Mouse (Mus musculus): ENCODE results near the gene Kcnj9. TPM values are rescaled to one million over a fixed set of nuclear protein-coding genes. Genes with fewer than 3 reads are reported as not detected.

Kcnj9 gene
- total RNA-seq, 2 experiments from 2014 or later, result 70.6 to 75.4 TPM

DNA sequence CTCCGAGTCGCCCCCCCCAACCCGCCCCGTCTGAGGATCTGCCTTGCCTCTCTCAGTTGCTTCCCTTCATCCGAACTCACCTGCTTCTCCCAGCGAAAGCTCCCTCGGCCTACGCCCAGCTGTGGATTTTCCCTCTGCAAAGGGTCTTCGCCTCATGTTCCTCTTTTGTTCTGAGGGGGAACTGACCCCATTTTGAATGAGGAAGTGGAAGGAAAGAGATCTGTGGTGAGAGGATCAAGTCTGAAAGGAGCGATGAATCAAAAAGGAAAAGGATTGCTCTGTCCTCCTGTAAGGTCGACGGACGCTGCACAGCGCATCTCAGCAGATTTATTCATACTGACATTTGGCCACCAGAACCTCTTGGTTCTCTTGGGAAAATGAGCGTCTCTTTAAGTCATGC, 6.7 kb upstream of the Kcnj9 start:
- DNase-seq (ENCODE audit: low spot score in 2 of 2), result no peak

DNA sequence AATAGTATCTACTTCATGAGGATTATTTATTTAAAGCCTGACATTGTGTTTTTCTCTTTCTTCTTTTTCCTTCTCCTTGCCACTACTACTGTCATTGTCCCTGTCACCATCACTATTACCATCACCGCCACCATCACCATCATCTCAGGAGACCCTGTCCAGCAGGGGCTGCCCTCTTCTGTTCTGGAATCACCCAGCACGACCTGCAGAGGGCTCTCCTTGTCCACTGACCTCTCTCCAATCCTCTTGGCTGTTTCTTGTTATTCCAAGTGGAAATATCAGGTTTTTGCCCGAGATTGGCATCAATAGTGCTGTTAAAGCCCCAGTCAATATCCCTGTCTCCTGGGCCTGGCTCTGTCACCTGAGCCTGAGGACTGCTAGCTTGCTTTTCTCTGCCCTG, 4.4 kb upstream of the Kcnj9 start:
- no peak for DNase-seq (ENCODE audit: low spot score in 2 of 2)

DNA sequence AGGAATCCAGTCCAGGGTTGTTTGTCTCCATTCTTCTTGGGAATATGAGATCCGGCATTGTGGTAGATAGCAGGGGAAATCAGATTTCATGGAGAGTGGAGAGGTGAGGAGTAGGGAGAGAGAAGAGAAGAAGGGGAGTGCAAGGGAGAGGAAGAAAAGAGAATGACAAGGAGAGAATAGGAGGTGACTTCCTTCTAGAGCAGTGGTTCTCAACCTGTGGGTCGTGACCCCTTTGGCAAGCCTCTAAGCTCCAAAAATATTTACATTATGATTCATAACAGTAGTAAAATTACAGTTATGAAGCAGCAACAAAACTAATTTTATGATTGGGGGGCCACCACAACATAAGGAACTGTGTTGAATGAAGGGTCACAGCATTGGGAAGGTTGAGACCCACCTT, 3.8 kb upstream of the Kcnj9 start:
- no peak for DNase-seq (ENCODE audit: low spot score in 2 of 2)

DNA sequence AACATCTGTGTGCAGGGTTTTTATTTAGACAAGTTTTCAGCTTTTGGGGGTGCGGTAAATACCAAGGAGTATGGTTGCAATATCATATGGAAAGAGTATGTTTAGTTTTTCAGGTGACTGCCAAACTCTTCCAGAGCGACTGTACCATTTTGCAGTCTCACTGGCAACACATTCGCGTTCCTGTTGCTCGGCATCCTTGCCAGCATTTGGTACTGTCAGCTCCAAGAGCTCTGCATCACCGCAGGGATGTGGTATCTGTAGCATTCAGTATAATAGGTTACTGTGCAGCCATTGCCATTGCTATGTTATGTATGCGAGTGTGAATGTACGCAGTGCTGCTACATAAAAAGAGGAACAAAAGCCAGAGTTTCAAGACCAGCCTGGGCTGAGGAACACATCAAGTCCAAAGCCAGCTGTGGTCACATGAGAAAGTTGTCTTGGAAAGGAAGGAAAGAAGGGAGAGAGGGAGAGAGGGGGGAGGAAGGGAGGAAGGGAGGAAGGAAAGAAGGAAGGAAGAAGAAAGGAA, 2.4 kb upstream of the Kcnj9 start:
- DNase-seq (ENCODE audit: low spot score in 2 of 2), result no peak

DNA sequence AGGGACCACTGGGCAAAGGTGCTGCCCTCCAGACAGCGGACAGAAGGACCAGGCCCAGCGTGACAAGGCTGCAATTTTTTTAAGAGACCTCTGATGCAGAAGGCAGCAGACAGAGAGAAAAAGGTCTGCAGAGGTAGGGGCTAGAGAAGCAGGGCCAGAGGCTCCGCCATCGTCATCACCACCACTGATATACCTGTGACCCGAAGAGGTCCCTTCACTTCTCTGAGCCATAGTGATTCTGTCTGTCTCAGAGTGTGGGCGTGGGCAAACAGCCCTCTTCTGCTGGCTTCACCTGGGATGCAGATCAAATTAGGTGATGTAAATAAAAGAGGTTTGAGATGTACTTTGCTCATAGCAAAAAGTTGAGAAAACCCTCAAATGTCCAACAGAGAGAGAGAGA, 498 bp upstream of the Kcnj9 start:
- no peak for DNase-seq (ENCODE audit: low spot score in 2 of 2)

DNA sequence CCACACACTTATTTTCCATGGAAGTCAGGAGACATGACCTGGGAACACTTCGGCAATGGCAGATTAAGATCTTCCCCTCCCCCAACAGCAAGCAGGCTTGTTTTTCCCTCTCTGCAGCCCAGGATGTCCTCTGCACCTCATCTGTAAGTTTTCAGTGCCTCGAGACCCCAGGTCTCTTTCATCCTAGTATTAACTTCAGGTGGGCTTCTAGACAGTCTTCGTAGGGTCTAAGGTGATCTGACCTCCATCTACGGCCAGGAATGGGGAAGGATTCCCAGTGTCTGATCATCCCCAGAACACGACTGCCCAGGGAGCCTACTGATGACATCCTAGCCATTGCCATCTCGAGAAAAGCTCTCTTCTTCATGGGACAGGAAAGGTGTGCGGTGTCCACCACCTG, 657 bp downstream of the Kcnj9 start:
- no peak for DNase-seq (ENCODE audit: low spot score in 2 of 2)

DNA sequence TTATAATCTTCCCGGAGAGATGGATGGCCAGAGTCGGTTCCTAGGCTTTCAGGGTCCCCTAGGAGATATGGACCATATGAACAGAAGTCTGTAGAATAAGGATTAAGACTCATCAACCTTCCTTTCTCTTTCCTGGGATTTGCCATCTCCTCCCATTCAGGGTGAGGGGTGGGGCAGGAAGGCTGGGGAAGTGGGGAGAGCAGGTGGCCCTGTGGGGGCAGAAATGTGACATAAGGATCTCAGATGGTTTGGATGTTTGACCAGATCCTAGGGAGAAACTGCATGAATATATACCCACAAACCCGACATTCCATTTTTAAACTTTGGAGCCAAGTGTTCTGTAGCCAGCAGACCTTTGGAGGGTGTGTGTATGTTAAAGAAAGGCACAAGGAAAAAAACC, 1.1 kb downstream of the Kcnj9 start:
- DNase-seq (ENCODE audit: low spot score in 2 of 2), result no peak

DNA sequence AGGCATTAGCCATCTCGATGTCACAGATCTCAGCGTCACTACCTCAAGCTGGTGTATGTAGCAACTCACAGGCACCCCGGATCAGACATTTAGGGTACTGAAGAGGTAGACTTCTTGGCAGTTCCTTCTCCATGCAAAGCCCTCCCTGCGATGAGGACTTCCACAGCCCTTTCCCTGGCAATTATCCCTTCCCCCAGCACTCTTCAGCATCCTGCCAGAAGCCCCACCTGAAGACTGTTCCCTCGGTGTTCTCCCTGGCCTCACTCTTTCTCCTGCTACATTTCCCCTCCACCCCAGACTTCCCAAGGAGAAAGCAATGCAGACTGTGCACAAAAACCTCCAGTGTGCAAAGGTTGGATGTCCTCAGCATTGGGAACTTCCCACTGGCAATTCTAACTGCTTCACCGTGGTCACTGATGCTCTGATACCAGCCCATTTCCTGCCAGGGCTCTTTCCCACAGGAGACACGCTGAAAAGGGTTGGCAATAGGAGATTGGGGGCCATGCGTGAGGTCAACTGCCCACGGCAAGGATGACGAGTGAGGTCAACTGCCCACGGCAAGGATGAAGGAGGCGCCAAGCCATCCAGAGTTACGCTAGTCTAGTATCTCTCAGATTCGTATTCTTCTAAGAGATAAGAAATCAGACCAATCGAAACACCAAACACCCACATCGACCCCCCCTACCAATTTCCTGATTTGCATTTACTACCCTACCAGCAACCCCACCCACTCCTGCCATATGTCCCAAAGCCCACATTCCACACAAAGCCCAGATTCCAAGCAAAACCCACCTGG, 1.7 kb downstream of the Kcnj9 start:
- DNase-seq (ENCODE audit: low spot score in 2 of 2), result peak in 1 of 2 experiments; percentile 82

DNA sequence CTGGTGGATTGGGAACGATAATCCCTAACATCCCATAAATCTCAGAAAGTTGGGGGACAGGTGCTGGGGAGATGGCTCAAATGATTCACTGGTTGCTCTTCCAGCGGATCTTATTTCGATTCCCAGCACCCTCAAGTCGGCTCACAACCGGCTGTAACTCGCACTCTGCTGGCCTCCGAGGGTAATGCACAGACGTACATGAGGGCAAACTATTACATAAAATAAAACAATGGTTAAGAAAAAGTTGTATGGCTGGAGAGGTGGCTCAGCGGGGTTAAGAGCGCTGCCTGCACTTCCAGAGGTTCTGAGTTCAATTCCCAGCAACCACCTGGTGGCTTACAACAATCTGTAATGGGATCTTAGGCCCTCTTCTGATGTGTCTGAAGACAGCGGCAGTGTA, 2.4 kb downstream of the Kcnj9 start:
- DNase-seq (ENCODE audit: low spot score in 2 of 2), result no peak

DNA sequence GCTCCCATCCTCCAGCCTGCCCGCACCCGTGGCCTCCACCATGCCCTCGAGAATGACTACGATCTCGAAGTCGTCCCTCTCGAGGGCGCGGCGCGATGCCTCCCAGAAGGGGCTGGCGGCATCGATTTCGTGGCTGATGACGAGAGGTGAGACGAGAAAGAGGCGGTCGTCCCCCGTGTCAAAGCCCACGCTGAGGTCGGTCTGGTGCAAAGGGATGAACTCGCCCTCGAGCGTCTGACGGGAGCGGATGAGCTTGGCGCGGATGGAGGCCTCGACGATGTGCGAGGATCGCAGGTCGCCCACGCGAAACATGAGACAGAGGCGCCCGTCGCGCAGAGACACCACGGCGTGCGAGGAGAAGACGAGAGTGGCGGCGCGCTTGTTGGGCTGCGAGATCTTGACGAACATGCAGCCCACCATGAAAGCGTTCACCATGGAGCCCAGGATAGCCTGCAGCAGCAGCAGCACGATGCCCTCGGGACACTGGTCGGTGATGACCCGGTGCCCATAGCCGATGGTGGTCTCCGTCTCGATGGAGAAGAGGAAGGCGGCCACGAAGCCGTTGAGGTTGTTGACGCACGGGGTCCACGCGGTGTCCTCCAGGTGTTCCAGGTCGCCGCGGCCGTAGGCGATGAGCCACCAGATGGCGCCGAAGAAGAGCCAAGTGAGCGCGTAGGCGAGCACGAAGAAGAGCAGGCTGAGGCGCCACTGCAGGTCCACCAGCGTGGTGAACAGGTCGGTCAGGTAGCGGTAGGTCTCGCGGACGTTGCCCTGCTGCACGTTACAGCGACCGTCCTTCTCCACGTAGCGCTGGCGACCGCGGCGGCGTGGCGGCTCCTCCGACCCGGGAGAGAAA, 3.2 kb downstream of the Kcnj9 start:
- peak in 1 of 2 experiments; percentile 70 for DNase-seq (ENCODE audit: low spot score in 2 of 2)

DNA sequence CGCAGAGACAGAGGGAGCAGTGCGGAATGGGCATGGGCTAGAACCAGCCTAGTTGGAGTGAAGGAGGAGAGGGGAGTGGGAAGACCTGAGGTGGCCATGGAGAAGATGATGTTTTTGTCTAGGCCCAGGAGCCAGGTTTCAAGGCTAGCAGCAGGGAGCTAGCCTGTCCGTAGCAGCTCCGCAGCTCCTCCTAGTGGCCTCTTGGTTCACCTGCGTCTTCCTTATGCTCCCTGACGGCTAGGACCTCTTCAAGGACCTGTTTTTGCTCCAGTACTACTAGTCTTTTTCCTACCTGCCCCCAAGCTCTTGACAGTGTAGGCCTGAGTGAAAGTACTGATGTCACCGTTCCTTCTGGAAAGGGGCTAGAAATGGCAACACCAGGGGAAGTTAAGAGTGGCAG, 4.4 kb downstream of the Kcnj9 start:
- DNase-seq (ENCODE audit: low spot score in 2 of 2), result peak in 1 of 2 experiments; percentile 85

DNA sequence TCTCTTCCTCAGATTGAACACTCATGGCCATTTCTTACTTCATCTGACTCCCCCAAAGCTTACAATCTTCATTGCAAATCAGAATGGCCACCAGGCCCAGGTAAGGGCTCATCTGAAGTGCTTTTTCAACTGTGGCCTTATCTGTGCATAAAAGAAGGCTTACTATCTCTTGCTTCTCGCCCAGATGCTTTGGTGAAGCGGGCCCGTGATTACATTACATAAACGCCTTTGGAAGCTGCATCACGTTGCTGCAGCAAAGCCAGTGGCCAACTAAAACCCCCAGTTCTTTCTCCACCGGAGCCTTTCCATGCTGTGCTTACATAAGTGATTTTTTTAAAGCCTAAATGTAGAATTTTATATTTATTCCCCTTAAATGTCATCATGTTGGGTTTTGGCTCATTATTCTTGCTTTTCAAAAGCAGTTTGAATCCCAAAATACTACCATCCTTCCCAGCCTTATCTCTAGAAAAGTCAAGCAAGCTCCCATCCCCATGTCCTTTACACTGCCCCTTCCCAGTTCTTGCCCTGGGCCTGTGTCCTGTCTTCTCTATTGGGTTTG, 5.2 kb downstream of the Kcnj9 start:
- peak in 1 of 2 experiments; percentile 80 for DNase-seq (ENCODE audit: low spot score in 2 of 2)

DNA sequence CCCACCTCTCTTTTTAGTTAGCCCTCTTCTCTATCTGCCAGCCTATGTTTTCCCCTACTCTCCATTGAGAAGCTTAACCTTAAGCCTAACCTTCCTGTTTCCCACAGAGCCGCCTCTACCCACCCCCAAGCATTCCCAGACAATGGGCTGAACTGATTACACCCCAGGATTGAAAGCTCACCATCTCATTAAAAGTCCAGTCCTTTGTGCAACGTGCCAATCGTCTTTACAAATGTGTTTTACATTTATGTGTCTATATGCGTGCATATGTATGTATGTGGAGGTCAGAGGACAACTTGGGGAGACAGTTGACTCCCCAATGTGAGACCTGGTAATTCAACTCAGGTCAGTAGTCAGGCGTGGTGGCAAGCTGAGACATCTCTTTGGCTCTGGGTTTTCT, 5.8 kb downstream of the Kcnj9 start:
- no peak for DNase-seq (ENCODE audit: low spot score in 2 of 2)

DNA sequence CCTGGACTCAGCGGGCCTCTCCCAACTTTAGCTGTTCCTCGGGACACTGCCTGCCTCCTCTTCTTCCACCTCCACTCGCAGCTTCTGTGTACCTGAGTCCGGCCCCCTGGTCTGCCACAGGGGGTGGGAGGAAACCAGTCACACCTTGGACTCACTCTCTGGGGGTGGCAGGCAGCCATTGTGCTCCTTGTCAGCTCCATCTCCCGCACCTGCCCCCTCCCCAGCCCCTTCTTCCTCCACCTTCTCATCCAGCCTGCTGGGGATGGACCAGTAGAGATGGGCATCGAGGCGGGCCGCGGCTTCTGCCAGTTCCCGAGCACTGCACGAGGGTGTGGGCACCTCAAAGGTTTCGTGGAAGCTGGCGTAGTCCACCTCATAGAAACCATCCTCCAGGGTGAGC, 6.4 kb downstream of the Kcnj9 start:
- DNase-seq (ENCODE audit: low spot score in 2 of 2), result peak in 1 of 2 experiments; percentile 11

DNA sequence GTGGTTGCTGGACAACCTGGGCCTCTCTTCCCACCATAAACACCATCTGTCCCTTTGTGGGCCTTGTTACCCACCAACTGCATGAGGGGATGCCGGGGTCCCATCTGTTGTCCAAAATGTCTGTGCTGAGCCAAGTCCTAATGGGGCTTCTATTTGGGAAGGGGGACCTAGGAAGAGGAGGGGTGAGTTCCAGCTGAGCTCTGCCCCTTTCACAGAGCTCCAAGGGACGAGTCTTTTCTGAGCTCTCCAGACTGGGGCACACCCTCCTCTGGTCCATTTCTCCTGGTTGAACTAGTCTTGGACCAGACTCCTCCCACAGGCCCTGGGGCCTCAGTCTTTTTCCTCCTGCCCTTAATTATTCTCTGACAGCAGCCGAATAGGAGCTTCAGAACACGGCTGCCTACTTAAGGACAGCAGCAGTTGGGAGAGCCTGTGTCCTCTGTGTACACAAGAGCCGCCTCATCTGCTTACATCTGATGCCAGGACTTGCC, 9.2 kb downstream of the Kcnj9 start:
- no peak for DNase-seq (ENCODE audit: low spot score in 2 of 2)

DNA sequence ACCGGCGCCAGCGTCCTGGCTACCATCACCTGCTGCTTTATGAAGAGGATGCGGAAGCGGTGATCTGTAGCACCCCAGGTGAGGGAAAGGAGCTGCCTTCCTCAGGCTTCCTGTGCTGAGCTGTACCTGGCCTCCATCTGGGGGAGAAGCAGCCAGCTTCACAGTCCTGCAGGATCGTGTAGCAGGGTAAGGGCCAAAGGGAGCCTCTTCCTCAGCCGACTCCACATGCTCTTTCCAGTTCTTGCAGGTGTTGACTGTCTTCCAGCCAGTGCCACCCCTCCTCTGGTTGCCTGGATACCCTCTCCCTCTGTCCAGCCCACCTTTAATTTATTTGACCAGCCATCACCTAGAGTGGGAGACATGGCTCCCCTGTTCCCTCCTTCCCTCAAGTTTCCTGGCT, 9.8 kb downstream of the Kcnj9 start:
- no peak for DNase-seq (ENCODE audit: low spot score in 2 of 2)

DNA sequence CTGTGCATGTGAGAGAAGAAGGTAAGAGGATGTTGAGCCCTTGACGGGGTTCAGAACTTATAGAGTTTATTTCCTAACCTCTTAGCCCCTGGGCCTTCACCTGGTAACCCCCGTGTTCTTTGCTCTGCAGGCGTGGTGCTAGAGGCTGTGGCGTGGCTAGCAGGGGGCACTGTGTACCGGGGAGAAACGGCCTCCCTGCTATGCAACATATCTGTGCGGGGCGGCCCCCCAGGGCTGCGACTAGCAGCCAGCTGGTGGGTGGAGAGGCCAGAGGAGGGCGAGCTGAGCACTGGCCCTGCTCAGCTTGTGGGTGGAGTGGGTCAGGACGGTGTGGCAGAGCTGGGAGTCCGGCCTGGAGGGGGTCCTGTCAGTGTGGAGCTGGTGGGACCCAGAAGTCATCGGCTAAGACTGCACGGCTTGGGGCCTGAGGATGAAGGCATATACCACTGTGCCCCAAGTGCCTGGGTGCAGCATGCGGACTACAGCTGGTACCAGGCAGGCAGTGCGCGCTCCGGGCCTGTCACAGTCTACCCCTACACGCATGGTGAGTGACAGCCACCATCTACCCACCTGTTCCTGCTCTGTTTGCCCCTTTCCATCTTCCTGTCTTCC, 10.6 kb downstream of the Kcnj9 start:
- DNase-seq (ENCODE audit: low spot score in 2 of 2), result no peak

DNA sequence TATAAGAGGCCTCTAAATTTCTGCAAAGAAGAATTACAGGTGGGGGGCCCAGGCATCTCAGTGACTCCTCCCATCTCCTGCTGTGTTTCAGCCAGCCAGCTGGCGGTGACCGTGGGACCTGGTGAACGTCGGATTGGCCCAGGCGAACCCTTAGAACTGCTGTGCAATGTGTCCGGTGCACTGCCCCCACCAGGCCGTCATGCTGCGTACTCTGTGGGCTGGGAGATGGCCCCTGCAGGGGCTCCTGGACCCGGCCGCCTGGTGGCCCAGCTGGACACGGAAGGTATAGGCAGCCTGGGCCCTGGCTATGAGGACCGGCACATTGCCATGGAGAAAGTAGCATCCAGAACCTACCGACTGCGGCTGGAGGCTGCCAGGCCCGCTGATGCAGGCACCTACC, 11.2 kb downstream of the Kcnj9 start:
- DNase-seq (ENCODE audit: low spot score in 2 of 2), result no peak

DNA sequence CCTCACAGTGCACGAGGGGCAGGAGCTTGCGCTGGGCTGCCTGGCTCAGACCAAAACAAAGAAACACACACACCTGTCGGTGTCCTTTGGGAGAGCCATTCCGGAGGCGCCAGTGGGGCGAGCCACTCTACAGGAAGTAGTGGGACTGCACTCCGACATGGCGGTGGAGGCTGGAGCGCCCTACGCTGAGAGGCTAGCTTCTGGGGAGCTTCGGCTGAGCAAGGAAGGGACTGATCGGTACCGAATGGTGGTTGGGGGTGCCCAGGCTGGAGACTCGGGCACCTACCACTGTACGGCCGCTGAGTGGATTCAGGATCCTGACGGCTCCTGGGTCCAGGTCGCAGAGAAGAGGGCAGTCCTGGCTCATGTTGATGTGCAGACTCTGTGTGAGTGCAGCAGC, 11.7 kb downstream of the Kcnj9 start:
- DNase-seq (ENCODE audit: low spot score in 2 of 2), result no peak

DNA sequence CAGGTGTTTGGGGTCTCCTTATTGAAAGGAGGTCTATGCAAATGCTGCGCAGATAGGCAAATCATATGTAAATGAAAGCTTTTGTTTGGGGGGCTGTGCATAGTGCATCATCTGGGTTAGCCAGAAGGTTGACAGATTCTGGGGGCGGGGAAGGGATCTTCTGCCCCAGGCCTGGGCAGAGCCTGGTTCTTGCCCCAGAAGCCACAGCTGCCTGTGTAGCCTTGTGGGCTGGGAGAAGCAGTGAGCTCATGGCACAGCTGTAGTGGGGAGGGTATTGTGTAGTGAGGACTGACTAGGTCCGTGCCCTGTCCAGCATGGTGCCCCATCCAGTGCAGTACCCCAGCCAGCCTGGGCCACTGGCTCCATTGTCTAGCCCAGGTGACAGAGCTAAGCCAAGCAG, 14.2 kb downstream of the Kcnj9 start:
- DNase-seq (ENCODE audit: low spot score in 2 of 2), result no peak

Measured in layer of hippocampus, adult 18-20 months (tissue).